Mouse (Mus musculus) gastrocnemius, postnatal 14 days (tissue): ENCODE data around the gene Prx. TPM values are rescaled to one million over a fixed set of nuclear protein-coding genes. Genes with fewer than 3 reads are reported as not detected.
A peak's percentile ranks its signal among the peaks of the same experiment; 100 is the strongest.

Experiments used
- DNase-seq: peaks from one replicate; pipeline ENCODE4 v3.0.0; 2021; ENCODE audit warnings: mixed read lengths
- intact Hi-C: fragments of 180-260 bp; cut with DNase I; formaldehyde crosslinking; loops from one replicate; pipeline ENCODE4 v1.15.1; 2025; ENCODE audit warnings: low total_unique reads
- total RNA-seq, 2 experiments: library from RNA; stranded (reverse); gene quantifications; 2 replicates each; pipeline ENCODE4 v1.2.3; 2021

Gene Prx
- total RNA-seq, 2 experiments from 2014 or later, result 11.2 to 48.8 TPM

GRCm38 (mm10) chr7:27542392-27543033 is 43.4 kb downstream of the Prx start:
- DNase-seq, result peak; percentile 81
- intact Hi-C loops, result no loop called here

- intact Hi-C loops, result no loop called here
- no peak for DNase-seq
Measured at GRCm38 (mm10) chr7:27543065-27543464, 43.9 kb downstream of the Prx start.

GRCm38 (mm10) chr7:27543851-27544250 is 44.7 kb downstream of the Prx start:
- intact Hi-C loops, result no loop called here
- DNase-seq, result no peak

- intact Hi-C loops, result no loop called here
Measured at GRCm38 (mm10) chr7:27544675-27545370, 45.7 kb downstream of the Prx start.

GRCm38 (mm10) chr7:27549597-27549996 is 50.5 kb downstream of the Prx start:
- DNase-seq, result no peak
- intact Hi-C loops, result no loop called here

More at GRCm38 (mm10) chr7:27544675-27545370, 45.7 kb downstream of the Prx start:
- DNase-seq, result no peak

- DNase-seq, result no peak
- intact Hi-C loops, result no loop called here
Measured at GRCm38 (mm10) chr7:27552070-27552469, 52.9 kb downstream of the Prx start.

- intact Hi-C loops, result no loop called here
- DNase-seq, result peak; percentile 96
Measured at GRCm38 (mm10) chr7:27552931-27553513, 53.9 kb downstream of the Prx start, which contains the start of the genes Pld3 and 2310022A10Rik. TSS of gene Pld3 (minus strand) at chr7:27553218. TSS of gene 2310022A10Rik (plus strand) at chr7:27553233.

- intact Hi-C loops, result no loop called here
- DNase-seq, result peak; percentile 74
Measured at GRCm38 (mm10) chr7:27560291-27560887, 61.3 kb downstream of the Prx start.

- no peak for DNase-seq
- intact Hi-C loops, result no loop called here
Measured at GRCm38 (mm10) chr7:27560978-27561377, 61.9 kb downstream of the Prx start.

Other genes starting within 250 kb of the Prx start
- gene Numbl, start 240.9 kb upstream of the Prx start, total RNA-seq, result 10 to 100 TPM in 1 of 2 experiments, 1 to 10 TPM in 1; 8.0 to 10.2 TPM
- 100 to 1,000 TPM; 122 to 151 TPM for gene Ltbp4, start 161.6 kb upstream of the Prx start, total RNA-seq
- 1 to 10 TPM; 3.5 to 5.3 TPM for gene Shkbp1, start 143.3 kb upstream of the Prx start, total RNA-seq
- under 1 TPM in 1 of 2 experiments, not detected in 1; 0.90 TPM for gene Gm20479, start 141.9 kb upstream of the Prx start, total RNA-seq
- gene Sptbn4, start 51.6 kb upstream of the Prx start, total RNA-seq, result under 1 TPM; 0.04 to 0.06 TPM
- 10 to 100 TPM; 11.8 to 15.9 TPM for gene Blvrb, start 51.3 kb upstream of the Prx start, total RNA-seq
- 10 to 100 TPM in 1 of 2 experiments, 1 to 10 TPM in 1; 9.0 to 10.0 TPM for gene Sertad3, start 25.6 kb upstream of the Prx start, total RNA-seq
- 10 to 100 TPM in 1 of 2 experiments, 1 to 10 TPM in 1; 8.7 to 10.1 TPM for gene Sertad1, start 12.4 kb upstream of the Prx start, total RNA-seq
- gene Hipk4, start 23.9 kb downstream of the Prx start, total RNA-seq, result under 1 TPM; 0.16 to 0.22 TPM
- gene Pld3, start 53.9 kb downstream of the Prx start, total RNA-seq, result 10 to 100 TPM; 23.1 to 27.8 TPM
- gene 2310022A10Rik, start 53.9 kb downstream of the Prx start, total RNA-seq, result 100 to 1,000 TPM; 103 to 114 TPM
- gene Akt2, start 92.2 kb downstream of the Prx start, total RNA-seq, result 100 to 1,000 TPM; 109 to 114 TPM
- not detected for gene Ttc9b, start 154.6 kb downstream of the Prx start, total RNA-seq
- 10 to 100 TPM; 15.9 to 16.6 TPM for gene Map3k10, start 175.3 kb downstream of the Prx start, total RNA-seq
- 1 to 10 TPM in 1 of 2 experiments, under 1 TPM in 1; 0.84 to 1.2 TPM for gene Zfp607b, start 190.0 kb downstream of the Prx start, total RNA-seq
- gene Zfp60, start 232.1 kb downstream of the Prx start, total RNA-seq, result 1 to 10 TPM; 5.6 to 6.2 TPM